Mouse (Mus musculus) CH12.LX (cell line): ENCODE results near the gene Tet2. TPM values are rescaled to one million over a fixed set of nuclear protein-coding genes. Genes with fewer than 3 reads are reported as not detected.

Source experiments
- DNase-seq: peaks from one replicate; pipeline ENCODE4 v3.0.0-alpha.2; 2013; ENCODE audit errors: extremely low read depth
- H3K27ac ChIP-seq: 2 replicates; pipeline ENCODE4 v1.5.1; 2012; ENCODE audit warnings: low read depth, mild to moderate bottlenecking, control low read depth, moderate library complexity; ENCODE audit not compliant: insufficient read depth
- H3K27me3 ChIP-seq: replicated peaks from 2 replicates; pipeline ENCODE3; 2012; ENCODE audit warnings: inconsistent platforms
- H3K36me3 ChIP-seq, 2 experiments: replicated peaks in 1 of 2; 2 replicates each; pipeline versions ENCODE3 to v1.6.1; 2012; ENCODE audit warnings: inconsistent platforms in 1 of 2, low read length in 1 of 2, mild to moderate bottlenecking in 1 of 2, mixed read lengths in 1 of 2, moderate library complexity in 1 of 2; ENCODE audit not compliant: control insufficient read depth in 1 of 2, insufficient read depth in 1 of 2
- H3K4me1 ChIP-seq, 2 experiments: 2 replicates each; pipeline ENCODE4 v1.6.1; 2012; ENCODE audit warnings: inconsistent platforms in 1 of 2, moderate library complexity in 1 of 2; ENCODE audit not compliant: insufficient read depth in 2 of 2, control insufficient read depth in 1 of 2
- H3K4me2 ChIP-seq: 2 replicates; pipeline ENCODE4 v1.6.1; 2012; ENCODE audit warnings: low read depth, mild to moderate bottlenecking, control low read depth; ENCODE audit not compliant: poor library complexity, insufficient read depth, severe bottlenecking
- H3K4me3 ChIP-seq, 3 experiments: fragments of 150-350 bp in 1 of 3; sonication (generic) in 1 of 3; replicated peaks in 1 of 3; 2 replicates each; pipeline versions ENCODE3 to v1.5.1; 2011 to 2012; ENCODE audit warnings: low read depth in 2 of 3, low read length in 2 of 3, mild to moderate bottlenecking in 2 of 3, moderate library complexity in 2 of 3, control low read depth in 1 of 3, improper control_type of control experiment in 1 of 3, inconsistent platforms in 1 of 3, mixed read lengths in 1 of 3; ENCODE audit not compliant: poor library complexity in 1 of 3
- H3K79me2 ChIP-seq: replicated peaks from 2 replicates; pipeline ENCODE4 v1.6.1; 2012; ENCODE audit warnings: mild to moderate bottlenecking, moderate library complexity; ENCODE audit not compliant: control insufficient read depth, poor library complexity, insufficient read depth, severe bottlenecking; ENCODE audit errors: extremely low read depth
- H3K9ac ChIP-seq: 2 replicates; pipeline ENCODE4 v1.6.1; 2012; ENCODE audit warnings: low read depth, mild to moderate bottlenecking, control low read depth, moderate library complexity; ENCODE audit not compliant: insufficient read depth
- H3K9me3 ChIP-seq: replicated peaks from 2 replicates; pipeline ENCODE3; 2012; ENCODE audit warnings: low read length, inconsistent platforms, mixed read lengths
- CHD1 ChIP-seq: IDR thresholded peaks from 2 replicates; pipeline ENCODE4 v1.6.1; 2012; ENCODE audit warnings: low read depth, low read length, improper control_type of control experiment, inconsistent platforms
- CTCF ChIP-seq, 2 experiments: IDR thresholded peaks in 1 of 2; conservative IDR thresholded peaks in 1 of 2; 2 replicates each; pipeline ENCODE4 v1.5.1; 2011 to 2012; ENCODE audit warnings: low read depth in 2 of 2, low read length in 2 of 2, improper control_type of control experiment in 1 of 2, inconsistent platforms in 1 of 2, mild to moderate bottlenecking in 1 of 2, moderate library complexity in 1 of 2
- EP300 ChIP-seq: IDR thresholded peaks from 2 replicates; pipeline ENCODE4 v1.6.1; 2011; ENCODE audit warnings: low read length, improper control_type of control experiment
- HCFC1 ChIP-seq: IDR thresholded peaks from 2 replicates; pipeline ENCODE4 v1.6.1; 2012; ENCODE audit warnings: low read depth, mild to moderate bottlenecking, inconsistent platforms, low read length, improper control_type of control experiment
- MAX ChIP-seq: IDR thresholded peaks from 2 replicates; pipeline ENCODE4 v1.6.1; 2011; ENCODE audit warnings: low read length, improper control_type of control experiment
- MXI1 ChIP-seq: IDR thresholded peaks from 2 replicates; pipeline ENCODE4 v1.6.1; 2011; ENCODE audit warnings: mild to moderate bottlenecking, low read depth, low read length, improper control_type of control experiment
- MYC ChIP-seq: IDR thresholded peaks from 2 replicates; pipeline ENCODE4 v1.6.1; 2011; ENCODE audit warnings: low read depth, mild to moderate bottlenecking, improper control_type of control experiment, low read length
- NELFE ChIP-seq: IDR thresholded peaks from 2 replicates; pipeline ENCODE4 v1.6.1; 2011; ENCODE audit warnings: low read depth, low read length, improper control_type of control experiment
- PAX5 ChIP-seq: IDR thresholded peaks from 2 replicates; pipeline ENCODE4 v1.6.1; 2012; ENCODE audit warnings: low read length, inconsistent platforms, mixed read lengths
- POLR2AphosphoS2 ChIP-seq: IDR thresholded peaks from 2 replicates; pipeline ENCODE4 v1.6.1; 2011; ENCODE audit warnings: low read depth, low read length, improper control_type of control experiment
- RAD21 ChIP-seq: IDR thresholded peaks from 2 replicates; pipeline ENCODE4 v1.6.1; 2011; ENCODE audit warnings: low read depth, mild to moderate bottlenecking, low read length, improper control_type of control experiment, moderate library complexity
- RCOR1 ChIP-seq: conservative IDR thresholded peaks from 2 replicates; pipeline ENCODE4 v1.6.1; 2012; ENCODE audit warnings: low read depth, mild to moderate bottlenecking, inconsistent platforms, low read length, improper control_type of control experiment
- SMC3 ChIP-seq: IDR thresholded peaks from 2 replicates; pipeline ENCODE4 v1.6.1; 2011; ENCODE audit warnings: low read depth, low read length, improper control_type of control experiment
- TBP ChIP-seq: conservative IDR thresholded peaks from 2 replicates; pipeline ENCODE4 v1.6.1; 2011; ENCODE audit warnings: low read depth, low read length, improper control_type of control experiment
- USF1 ChIP-seq: IDR thresholded peaks from 2 replicates; pipeline ENCODE4 v1.6.1; 2014; ENCODE audit warnings: low read depth, mild to moderate bottlenecking, inconsistent platforms, low read length, improper control_type of control experiment
- ZKSCAN1 ChIP-seq: IDR thresholded peaks from 2 replicates; pipeline ENCODE4 v1.6.1; 2012; ENCODE audit warnings: low read depth, inconsistent platforms, low read length, improper control_type of control experiment, borderline replicate concordance
- dilution Hi-C: fragments of 300-500 bp; cut with MboI; formaldehyde crosslinking; loops from 2 replicates; pipeline ENCODE4 v1.14.3; 2020; ENCODE audit warnings: low sequenced_read_pairs; ENCODE audit not compliant: extremely low pct_unique_long_range_greater_than_20kb, extremely low pct_ligation_motif_present
- in situ Hi-C: fragments of 300-500 bp; cut with MboI; formaldehyde crosslinking; loops from 3 replicates; pipeline ENCODE4 v1.14.3; 2019; ENCODE audit warnings: low sequenced_read_pairs, low pct_ligation_motif_present, low pct_unique_long_range_greater_than_20kb, mixed read lengths
- polyA plus RNA-seq: library from polyadenylated mRNA; unstranded; fragments of >175 nt; gene quantifications from 2 replicates; pipeline ENCODE4 v1.2.1, GENCODE M21; 2012; ENCODE audit warnings: low read depth; ENCODE audit not compliant: insufficient read length
- total RNA-seq, 2 experiments: library from RNA; depleted of rRNA; stranded (reverse); fragments of 300-350 nt in 1 of 2; fragments of >200 nt in 1 of 2; gene quantifications; 2 replicates each; pipeline ENCODE4 v1.2.3; 2012 to 2014

The Tet2 gene
- total and polyA plus RNA-seq, 3 experiments, result 38.5 to 78.5 (median 51.3) TPM

DNA sequence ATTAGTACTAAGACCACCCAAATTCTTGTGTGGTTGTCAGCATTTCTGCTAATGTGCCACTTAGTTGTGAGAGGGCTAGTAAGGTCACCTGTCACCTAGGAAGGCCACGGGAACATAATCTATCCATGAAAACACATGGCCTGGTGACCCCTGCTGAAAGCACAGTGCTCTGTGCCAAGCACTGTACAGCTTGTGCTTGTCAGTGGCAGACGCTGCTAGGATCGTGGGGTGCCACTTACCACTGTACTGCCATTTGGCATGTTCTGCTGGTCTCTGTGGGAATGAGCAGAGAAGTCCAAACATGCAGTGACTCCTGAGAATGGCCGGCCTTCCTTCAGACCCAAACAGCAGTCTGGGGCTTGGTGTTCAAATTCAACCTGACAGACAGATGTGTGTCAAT is 73.8 kb downstream of the Tet2 start:
- Histone ChIP-seq H3K9ac (no peak overlapping the region), H3K27me3 (no peaks in the 10 kb centered on the region), H3K4me1 (peaks cover 6 to 14% of the 10 kb centered on the region in 2 experiments), H3K4me2 (no peak overlapping the region), H3K9me3 (no peaks in the 10 kb centered on the region), H3K27ac (no peak overlapping the region), H3K79me2 (peaks cover 2% of the 10 kb centered on the region; the same call in 1 of the 2 replicates)
- dilution Hi-C loops, result no loop called here
- TF ChIP-seq RCOR1, result no peak
- no peak for TF ChIP-seq HCFC1
- no peak for TF ChIP-seq MYC
- no peak for TF ChIP-seq NELFE
- no peak for TF ChIP-seq USF1
- no peak for TF ChIP-seq PAX5
- no peak for TF ChIP-seq MAX
- TF ChIP-seq CTCF (conservative IDR thresholded peaks at IDR 0.05 in 1 of 2, IDR thresholded peaks at IDR 0.05 in 1 of 2; ENCODE audit: low read depth in 2 of 2, low read length in 2 of 2), result no peak
- TF ChIP-seq CHD1, result no peak
- TF ChIP-seq MXI1, result no peak
- no peak for TF ChIP-seq EP300
- TF ChIP-seq, all 38 proteins: peak for 0
- H3K36me3 ChIP-seq, result peaks cover 70 to 91% of the 10 kb centered on the region in 2 experiments
- DNase-seq, result no peak
- H3K4me3 ChIP-seq, result no peak overlapping the region
- in situ Hi-C loops, result no loop called here

DNA sequence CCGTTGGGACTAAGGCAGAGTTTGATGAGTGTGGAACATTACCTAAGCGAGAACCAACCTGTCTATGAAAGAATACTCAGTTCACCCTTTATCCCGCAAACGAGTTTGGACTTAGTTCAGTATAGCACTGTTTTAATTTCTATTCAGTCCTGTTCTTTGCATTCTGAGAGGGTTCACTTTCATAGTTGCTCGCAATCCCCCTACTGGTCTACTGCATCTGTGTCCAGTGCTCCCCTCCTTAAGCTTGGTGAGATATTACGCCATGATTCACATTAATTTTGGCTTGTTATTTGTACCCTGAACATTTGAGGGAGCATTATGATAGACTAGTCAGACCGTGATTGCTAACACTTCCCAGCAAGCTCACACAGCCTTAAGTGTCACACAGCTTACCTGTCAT is 76.1 kb downstream of the Tet2 start:
- H3K4me3 ChIP-seq, result no peak overlapping the region
- H3K36me3 ChIP-seq, result peaks cover 68 to 92% of the 10 kb centered on the region in 2 experiments
- no peak for DNase-seq
- peaks cover 6 to 14% of the 10 kb centered on the region in 2 experiments for H3K4me1 ChIP-seq
- H3K9me3 ChIP-seq, result no peaks in the 10 kb centered on the region
- no peak overlapping the region for H3K4me2 ChIP-seq
- no peaks in the 10 kb centered on the region for H3K79me2 ChIP-seq
- no peaks in the 10 kb centered on the region for H3K27me3 ChIP-seq
- no peak overlapping the region for H3K27ac ChIP-seq
- dilution Hi-C loops, result no loop called here
- in situ Hi-C loops, result no loop called here
- TF ChIP-seq RAD21, result peak; percentile 23
- peak; percentile 54 for TF ChIP-seq SMC3
- TF ChIP-seq CTCF (conservative IDR thresholded peaks at IDR 0.05 in 1 of 2, IDR thresholded peaks at IDR 0.05 in 1 of 2; ENCODE audit: low read depth in 2 of 2, low read length in 2 of 2), result peak in 1 of 2 experiments; percentile 51; a peak in 2 of 4 replicates
- TF ChIP-seq MXI1, result no peak
- peak; percentile 38; the same call in 1 of the 2 replicates for TF ChIP-seq POLR2AphosphoS2
- no peak for TF ChIP-seq TBP
- no peak overlapping the region for H3K9ac ChIP-seq

DNA sequence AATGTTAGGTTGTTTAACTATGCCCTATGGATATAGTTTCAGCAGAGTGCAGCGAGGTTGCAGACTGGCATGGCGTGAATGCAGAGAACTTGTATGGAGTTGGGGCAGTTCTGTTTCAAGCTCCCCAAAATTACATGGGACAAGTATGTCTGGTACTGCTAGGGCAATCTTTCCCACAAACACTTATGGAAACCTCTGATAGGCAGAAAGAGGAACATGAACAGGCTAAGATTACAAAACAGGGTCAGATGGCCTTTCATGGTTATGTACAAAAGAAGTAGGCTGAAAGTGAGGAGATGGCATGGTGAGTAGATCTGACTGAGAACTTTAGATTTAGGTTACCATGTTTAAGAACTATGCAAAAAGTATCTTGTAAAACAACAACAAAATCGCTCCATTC is 81.7 kb downstream of the Tet2 start:
- no peak for DNase-seq
- Histone ChIP-seq H3K4me2 (no peak overlapping the region), H3K36me3 (peaks cover 54 to 72% of the 10 kb centered on the region in 2 experiments), H3K4me1 (peaks cover 9 to 12% of the 10 kb centered on the region in 2 experiments), H3K4me3 (no peak overlapping the region), H3K27me3 (no peaks in the 10 kb centered on the region), H3K9me3 (no peaks in the 10 kb centered on the region), H3K79me2 (no peaks in the 10 kb centered on the region), H3K9ac (no peak overlapping the region), H3K27ac (no peak overlapping the region)
- in situ Hi-C loops, result no loop called here
- dilution Hi-C loops, result no loop called here
- TF ChIP-seq TBP, result no peak
- TF ChIP-seq ZKSCAN1, result no peak
- no peak for TF ChIP-seq POLR2AphosphoS2
- 0 out of 2 replicates have a peak, but pooled peaks have one; percentile 3 for TF ChIP-seq MXI1
